Mouse (Mus musculus) C2C12 (cell line): ENCODE measurements around the gene Trim14.
"Not testable (repeated sequence)": the region's sequence is repeated elsewhere in the genome, so short reads cannot be mapped to it uniquely, and the experiment has no call there.

Experiments used
- CTCF ChIP-seq: IDR thresholded peaks from one replicate; pipeline ENCODE4 v1.5.1; 2011; ENCODE audit not compliant: control insufficient read depth, insufficient read depth, insufficient read length
- MYOD1 ChIP-seq: IDR thresholded peaks from one replicate; pipeline ENCODE4 v1.6.1; 2011; ENCODE audit warnings: low read depth; ENCODE audit not compliant: control insufficient read depth, insufficient read length
- MYOG ChIP-seq: IDR thresholded peaks from one replicate; pipeline ENCODE4 v1.6.1; 2011; ENCODE audit not compliant: control insufficient read depth, insufficient read length; ENCODE audit errors: extremely low read depth

GRCm38 (mm10) chr4:46581577-46581976 is 45.6 kb upstream of the Trim14 start:
- TF ChIP-seq MYOG, MYOD1, CTCF: not testable (repeated sequence)
